Mouse (Mus musculus) thymus, adult 2 months (tissue): ENCODE data around the gene Ddit4l.

ENCODE experiments used
- CTCF ChIP-seq: fragments of 200-500 bp; IDR thresholded peaks from 2 replicates; pipeline ENCODE4 v1.5.1; 2012; ENCODE audit warnings: mild to moderate bottlenecking, control low read depth, low read length, moderate library complexity, borderline replicate concordance; ENCODE audit not compliant: control insufficient read depth, poor library complexity, insufficient read depth; ENCODE audit errors: extremely low read depth
- POLR2A ChIP-seq: fragments of 200-500 bp; IDR thresholded peaks from 2 replicates; pipeline ENCODE4 v1.6.1; 2012; ENCODE audit warnings: mild to moderate bottlenecking, low read length, control low read depth, moderate library complexity; ENCODE audit not compliant: control insufficient read depth, poor library complexity, insufficient read depth; ENCODE audit errors: extremely low read depth

- no peak for TF ChIP-seq CTCF
- TF ChIP-seq POLR2A = no peak
These were observed 31.6 kb upstream of the Ddit4l start for GRCm38 (mm10) chr3:137589811-137590210.
